Mouse (Mus musculus) neural tube, embryonic 13.5 days (tissue): ENCODE results near the gene Olfr589. TPM values are rescaled to one million over a fixed set of nuclear protein-coding genes. Genes with fewer than 3 reads are reported as not detected.
"Not testable (repeated sequence)": the region's sequence is repeated elsewhere in the genome, so short reads cannot be mapped to it uniquely, and the experiment has no call there.

ENCODE experiments used
- ATAC-seq: fragments of 200-750 bp; cut with Nextera tagmentation; 2 replicates; pipeline ENCODE4 v1.8.0; 2017; ENCODE audit warnings: low read depth, mild to moderate bottlenecking, moderate TSS enrichment, moderate library complexity
- H3K27ac ChIP-seq: fragments of 300-500 bp; sonication (generic); replicated peaks from 2 replicates; pipeline ENCODE4 v1.5.1; 2015; ENCODE audit warnings: moderate library complexity, mild to moderate bottlenecking, inconsistent platforms
- H3K27me3 ChIP-seq: fragments of 300-500 bp; sonication (generic); 2 replicates; pipeline ENCODE4 v1.6.1; 2015; ENCODE audit warnings: mild to moderate bottlenecking, inconsistent platforms
- H3K36me3 ChIP-seq: fragments of 300-500 bp; sonication (generic); 2 replicates; pipeline ENCODE4 v1.6.1; 2015; ENCODE audit warnings: mild to moderate bottlenecking, inconsistent platforms
- H3K4me1 ChIP-seq: fragments of 300-500 bp; sonication (generic); replicated peaks from 2 replicates; pipeline ENCODE4 v1.6.1; 2015; ENCODE audit warnings: inconsistent platforms
- H3K4me2 ChIP-seq: fragments of 300-500 bp; sonication (generic); 2 replicates; pipeline ENCODE4 v1.6.1; 2015; ENCODE audit warnings: inconsistent platforms, mild to moderate bottlenecking, moderate library complexity
- H3K4me3 ChIP-seq: fragments of 300-500 bp; sonication (generic); 2 replicates; pipeline ENCODE4 v1.5.1; 2015; ENCODE audit warnings: mild to moderate bottlenecking, inconsistent platforms
- H3K9ac ChIP-seq: fragments of 300-500 bp; sonication (generic); 2 replicates; pipeline ENCODE4 v1.6.1; 2015; ENCODE audit warnings: moderate library complexity, mild to moderate bottlenecking, inconsistent platforms
- H3K9me3 ChIP-seq: fragments of 300-500 bp; sonication (generic); 2 replicates; pipeline ENCODE4 v1.6.1; 2016; ENCODE audit warnings: inconsistent platforms
- WGBS: fragments of 180-500 bp; shearing (Covaris S2); methylation state at CpG from one replicate; pipeline ENCODE4 v1.1.7; 2015; 5-methylcytosine and 5-hydroxymethylcytosine counted together
- polyA plus RNA-seq: library from polyadenylated mRNA; unstranded; fragments of >200 nt; fragmentation: Nextera tagmentation; extraction: Ambion mirVana; gene quantifications from 2 replicates; pipeline ENCODE4 v1.2.1, GENCODE M21; 2015

The Olfr589 gene
- polyA plus RNA-seq, result not detected in 2 replicates

GRCm38 (mm10) chr7:103156256-103156655, at the start of gene Olfr589:
Gene Olfr589, minus strand, starts transcription at chr7:103156356.
- Histone ChIP-seq H3K27me3 (no peaks in the 10 kb centered on the region), H3K4me2 (no peak within 1 kb of the TSS), H3K9ac (no peak within 1 kb of the TSS), H3K9me3 (no peaks in the 10 kb centered on the region), H3K27ac (no peak within 1 kb of the TSS), H3K4me1 (no peaks in the 10 kb centered on the region), H3K36me3 (no peaks in the 10 kb centered on the region), H3K4me3 (no peak within 1 kb of the TSS)
- no peak for ATAC-seq
- 75% methylated on average over 2 of the region's 2 CpGs for WGBS

- not testable (repeated sequence) for H3K4me2 ChIP-seq, H3K4me1 ChIP-seq, H3K27ac ChIP-seq, H3K36me3 ChIP-seq, H3K4me3 ChIP-seq, ATAC-seq, H3K9ac ChIP-seq, H3K27me3 ChIP-seq
- peaks cover 10% of the 10 kb centered on the region; the same call in 1 of the 2 replicates for H3K9me3 ChIP-seq
- 83% methylated on average over 1 of the region's 1 CpGs for WGBS
Observed at GRCm38 (mm10) chr7:103184503-103184902, 28.3 kb upstream of the Olfr589 start, which contains the start of gene Olfr592. Gene Olfr592, plus strand, starts transcription at chr7:103184803.

- no peak for ATAC-seq
- Histone ChIP-seq H3K4me2 (no peak within 1 kb of the TSS), H3K36me3 (no peaks in the 10 kb centered on the region), H3K27ac (no peak within 1 kb of the TSS), H3K4me1 (no peaks in the 10 kb centered on the region), H3K4me3 (no peak within 1 kb of the TSS), H3K27me3 (no peaks in the 10 kb centered on the region), H3K9ac (no peak within 1 kb of the TSS), H3K9me3 (peaks cover 10% of the 10 kb centered on the region; the same call in 1 of the 2 replicates)
- 68% methylated on average over 1 of the region's 1 CpGs for WGBS
Observed at GRCm38 (mm10) chr7:103178240-103178639, 22.1 kb upstream of the Olfr589 start, which contains the start of gene Olfr591. Gene Olfr591, minus strand, starts transcription at chr7:103178340.

GRCm38 (mm10) chr7:103169697-103170096, 13.5 kb upstream of the Olfr589 start:
- no peak overlapping the region for H3K9ac ChIP-seq
- no peaks in the 10 kb centered on the region for H3K9me3 ChIP-seq
- no peak overlapping the region for H3K4me3 ChIP-seq
- no peaks in the 10 kb centered on the region for H3K27me3 ChIP-seq
- H3K27ac ChIP-seq, result no peak overlapping the region
- ATAC-seq, result no peak
- WGBS, result 81% methylated on average over 5 of the region's 5 CpGs
- H3K4me2 ChIP-seq, result no peak overlapping the region
- no peaks in the 10 kb centered on the region for H3K36me3 ChIP-seq
- no peaks in the 10 kb centered on the region for H3K4me1 ChIP-seq

- 78% methylated on average over 1 of the region's 1 CpGs for WGBS
- Histone ChIP-seq H3K27me3 (no peaks in the 10 kb centered on the region), H3K9me3 (no peaks in the 10 kb centered on the region), H3K4me1 (no peaks in the 10 kb centered on the region), H3K27ac (no peak within 1 kb of the TSS), H3K36me3 (no peaks in the 10 kb centered on the region), H3K9ac (no peak within 1 kb of the TSS), H3K4me3 (no peak within 1 kb of the TSS), H3K4me2 (no peak within 1 kb of the TSS)
- ATAC-seq, result no peak
Observed at GRCm38 (mm10) chr7:103140579-103140978, 15.6 kb downstream of the Olfr589 start, which contains the start of gene Olfr588-ps1. Gene Olfr588-ps1, plus strand, starts transcription at chr7:103140879.

- no peaks in the 10 kb centered on the region for H3K4me1 ChIP-seq
- no peaks in the 10 kb centered on the region for H3K27me3 ChIP-seq
- 94% methylated on average over 3 of the region's 3 CpGs for WGBS
- no peak within 1 kb of the TSS for H3K27ac ChIP-seq
- ATAC-seq, result no peak
- no peak within 1 kb of the TSS for H3K4me2 ChIP-seq
- H3K9me3 ChIP-seq, result no peaks in the 10 kb centered on the region
- no peak within 1 kb of the TSS for H3K4me3 ChIP-seq
- H3K36me3 ChIP-seq, result no peaks in the 10 kb centered on the region
- no peak within 1 kb of the TSS for H3K9ac ChIP-seq
Observed at GRCm38 (mm10) chr7:103125538-103125937, 30.6 kb downstream of the Olfr589 start, which contains the start of gene Olfr586. Gene Olfr586, minus strand, starts transcription at chr7:103125638.

- Histone ChIP-seq H3K27me3 (no peaks in the 10 kb centered on the region), H3K9me3 (no peaks in the 10 kb centered on the region), H3K36me3 (no peaks in the 10 kb centered on the region), H3K27ac (no peak overlapping the region), H3K4me1 (no peaks in the 10 kb centered on the region), H3K4me3 (no peak overlapping the region), H3K9ac (no peak overlapping the region), H3K4me2 (no peak overlapping the region)
- 46% methylated on average over 3 of the region's 3 CpGs for WGBS
- ATAC-seq, result no peak
Observed at GRCm38 (mm10) chr7:103119406-103119805, 36.8 kb downstream of the Olfr589 start.

Other genes with a start within 250 kb of the Olfr589 start
- gene Olfr571, start 238.8 kb downstream of the Olfr589 start, polyA plus RNA-seq, result 0.04 TPM in 1 of 2 replicates, not detected in the other
- not detected in 2 replicates for gene Olfr572, start 231.9 kb downstream of the Olfr589 start, polyA plus RNA-seq
- gene Olfr573-ps1, start 213.8 kb downstream of the Olfr589 start, polyA plus RNA-seq, result not detected in 2 replicates
- not detected in 2 replicates for gene Olfr574, start 207.9 kb downstream of the Olfr589 start, polyA plus RNA-seq
- gene Olfr575, start 197.6 kb downstream of the Olfr589 start, polyA plus RNA-seq, result not detected in 2 replicates
- not detected in 2 replicates for gene Olfr576, start 193.7 kb downstream of the Olfr589 start, polyA plus RNA-seq
- gene Olfr577, start 180.4 kb downstream of the Olfr589 start, polyA plus RNA-seq, result not detected in 2 replicates
- not detected in 2 replicates for gene Olfr578, start 167.0 kb downstream of the Olfr589 start, polyA plus RNA-seq
- gene Olfr582, start 118.3 kb downstream of the Olfr589 start, polyA plus RNA-seq, result not detected in 2 replicates
- not detected in 2 replicates for gene Olfr583, start 105.1 kb downstream of the Olfr589 start, polyA plus RNA-seq
- gene Olfr584, start 74.5 kb downstream of the Olfr589 start, polyA plus RNA-seq, result not detected in 2 replicates
- not detected in 2 replicates for gene Olfr585, start 58.6 kb downstream of the Olfr589 start, polyA plus RNA-seq
- gene Olfr586, start 30.7 kb downstream of the Olfr589 start, polyA plus RNA-seq, result not detected in 2 replicates
- not detected in 2 replicates for gene Olfr588-ps1, start 15.5 kb downstream of the Olfr589 start, polyA plus RNA-seq
- not detected in 2 replicates for gene Olfr591, start 22.0 kb upstream of the Olfr589 start, polyA plus RNA-seq
- not detected in 2 replicates for gene Olfr592, start 28.4 kb upstream of the Olfr589 start, polyA plus RNA-seq
- not detected in 2 replicates for gene Olfr593, start 55.5 kb upstream of the Olfr589 start, polyA plus RNA-seq
- not detected in 2 replicates for gene Olfr594, start 60.6 kb upstream of the Olfr589 start, polyA plus RNA-seq
- gene Usp17ld, start 96.1 kb upstream of the Olfr589 start, polyA plus RNA-seq, result not detected in 2 replicates
- not detected in 2 replicates for gene Olfr596, start 149.3 kb upstream of the Olfr589 start, polyA plus RNA-seq
- not detected in 2 replicates for gene Olfr597, start 160.0 kb upstream of the Olfr589 start, polyA plus RNA-seq
- gene Olfr598, start 167.2 kb upstream of the Olfr589 start, polyA plus RNA-seq, result not detected in 2 replicates
- gene Olfr599, start 179.6 kb upstream of the Olfr589 start, polyA plus RNA-seq, result not detected in 2 replicates
- not detected in 2 replicates for gene Olfr600, start 193.3 kb upstream of the Olfr589 start, polyA plus RNA-seq
- not detected in 2 replicates for gene Olfr601, start 206.3 kb upstream of the Olfr589 start, polyA plus RNA-seq
- not detected in 2 replicates for gene Olfr603, start 229.8 kb upstream of the Olfr589 start, polyA plus RNA-seq